Mouse (Mus musculus) mature B cell (primary cell): ENCODE results near the gene Erfe.

Experiments used
- in situ Hi-C: fragments of 300-500 bp; cut with MboI; formaldehyde crosslinking; loops from 2 replicates; pipeline ENCODE4 v1.14.3; 2019

The Erfe gene

GRCm38 (mm10) chr1:91373414-91373835 is 7.2 kb downstream of the Erfe start:
- in situ Hi-C loops = no loop called here

DNA sequence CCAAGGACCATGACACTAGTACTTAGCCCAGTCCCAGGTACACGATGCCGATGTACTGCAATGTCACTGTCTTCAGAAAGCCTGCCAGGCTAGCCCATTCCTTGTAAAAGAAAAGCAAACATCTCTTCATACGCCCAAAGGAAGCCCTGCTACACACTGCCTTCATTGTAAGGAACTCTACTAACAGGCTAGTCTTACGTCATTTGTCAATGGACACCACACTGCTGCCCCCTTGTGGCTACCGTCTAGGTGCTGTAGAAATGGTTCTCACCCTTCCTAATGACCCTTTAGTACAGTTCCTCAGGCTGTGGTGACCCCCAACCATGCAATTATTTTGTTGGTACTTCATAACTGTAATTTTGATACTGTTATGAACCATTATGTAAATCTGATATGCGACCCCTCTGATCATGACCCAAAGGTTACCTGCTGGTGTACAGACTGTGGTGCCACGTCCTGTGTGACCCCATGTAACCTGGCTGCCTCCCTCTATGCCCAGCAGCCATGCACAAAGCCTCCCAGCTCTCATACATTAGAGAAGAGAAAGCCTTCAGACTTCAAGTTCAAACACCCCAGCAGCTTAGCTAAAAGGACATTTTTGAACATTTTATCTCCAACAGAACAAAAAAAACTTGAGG is 14.3 kb downstream of the Erfe start:
- in situ Hi-C loops = no loop called here

- in situ Hi-C loops = no loop called here
Measured at GRCm38 (mm10) chr1:91381091-91381471, 14.9 kb downstream of the Erfe start.

DNA sequence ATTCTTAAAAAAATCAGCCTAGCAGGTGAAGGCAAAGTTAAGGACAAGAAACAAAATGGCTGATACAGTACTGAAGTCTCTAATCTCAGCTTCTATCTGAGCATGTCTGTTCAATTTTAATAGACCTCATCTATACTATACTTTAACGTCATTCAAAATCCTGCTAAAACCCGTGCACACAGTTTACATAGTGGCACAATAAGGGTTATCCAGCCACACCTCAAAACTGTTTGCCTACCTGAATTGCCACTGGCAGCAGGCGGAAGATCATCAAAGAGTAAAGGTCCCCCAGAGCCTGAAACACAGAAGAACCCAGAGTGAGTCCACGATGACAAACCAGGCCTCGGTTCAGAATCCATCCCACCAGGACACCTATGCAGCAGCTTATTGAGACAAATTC is 24.1 kb downstream of the Erfe start:
- in situ Hi-C loops = no loop called here

- in situ Hi-C loops = no loop called here
Measured at GRCm38 (mm10) chr1:91397927-91398259, 31.7 kb downstream of the Erfe start.

DNA sequence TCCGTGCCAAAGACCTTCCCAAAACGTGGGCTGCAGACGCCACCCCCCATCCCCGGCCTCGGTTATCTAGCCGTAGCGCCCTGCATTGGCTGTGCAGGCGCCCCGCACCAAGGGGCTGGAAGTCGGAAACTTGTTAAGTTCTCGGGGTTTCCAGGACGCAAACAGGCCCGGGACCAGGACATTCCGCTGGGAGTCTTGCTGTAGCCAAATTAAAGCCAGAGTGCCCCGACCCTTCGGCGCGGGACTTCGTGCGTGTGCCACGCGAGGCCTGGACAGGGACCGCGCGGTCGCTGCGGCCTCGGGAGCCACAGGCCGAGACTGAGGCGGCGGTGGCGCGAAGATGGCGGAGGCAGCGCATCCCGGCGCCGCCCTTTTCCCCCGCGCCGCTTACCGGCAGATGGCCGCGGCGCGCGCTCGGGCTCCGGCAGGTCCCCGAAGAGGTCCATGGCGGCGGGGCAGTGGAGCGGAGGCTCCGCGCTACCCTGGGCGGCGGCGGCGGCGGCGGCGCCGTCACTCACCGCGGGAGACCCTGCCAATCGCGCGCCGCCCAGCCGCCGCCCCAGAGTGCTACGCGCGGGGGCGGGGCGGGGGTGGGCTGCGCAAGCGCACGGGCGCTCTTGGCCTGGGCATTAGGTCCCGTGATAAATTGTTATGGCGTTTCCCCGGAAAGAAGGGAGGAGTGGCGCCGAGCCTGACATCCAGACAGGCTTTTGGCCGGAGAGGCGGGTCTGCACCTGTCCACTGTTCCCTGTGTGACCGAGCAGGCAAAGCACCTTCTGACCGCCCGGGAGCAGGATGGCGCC is 32.2 kb downstream of the Erfe start, which contains the start of gene Ilkap:
Gene Ilkap, minus strand, starts transcription at position 556 of the 803 bp plus-strand sequence.
- in situ Hi-C loops = no loop called here

GRCm38 (mm10) chr1:91404976-91405375 is 38.7 kb downstream of the Erfe start:
- in situ Hi-C loops = no loop called here

DNA sequence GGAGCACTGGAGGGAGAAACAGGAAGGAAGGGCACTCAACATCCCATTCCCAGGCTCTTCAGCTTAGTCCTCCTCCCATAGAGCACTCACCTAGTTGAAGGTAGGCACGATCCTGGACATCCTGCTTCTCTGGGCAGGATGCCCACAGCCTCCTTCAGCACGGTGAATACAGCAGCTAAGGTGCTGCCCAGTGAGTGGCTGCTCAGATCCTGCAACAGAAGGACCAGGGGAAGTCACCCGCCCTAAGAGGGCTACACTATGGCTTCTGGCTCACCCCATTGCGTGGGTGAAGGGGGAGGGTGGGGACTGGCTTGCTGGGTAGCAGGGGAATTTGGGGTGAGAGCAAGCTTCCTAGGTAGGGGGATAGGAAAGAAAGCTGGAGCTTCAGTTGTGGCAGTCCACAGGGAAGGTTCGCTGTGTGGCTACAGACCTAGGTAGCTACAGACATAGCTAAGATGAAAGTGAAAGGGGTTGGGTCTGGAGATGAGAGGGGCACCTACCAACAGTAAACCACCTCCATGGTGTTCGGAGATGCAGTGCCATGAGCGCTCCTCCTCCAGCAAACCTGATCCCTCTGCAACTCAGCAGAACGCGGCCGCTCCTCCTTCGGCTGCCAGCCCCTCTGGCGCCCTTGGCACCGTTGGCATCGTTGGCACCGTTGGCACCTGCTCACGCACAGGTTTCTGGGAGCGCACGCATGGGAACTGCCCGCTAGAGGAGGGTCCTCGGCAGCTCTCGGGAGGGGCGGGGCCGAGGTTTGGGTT is 39.4 kb downstream of the Erfe start:
- in situ Hi-C loops = no loop called here

GRCm38 (mm10) chr1:91407819-91408218 is 41.6 kb downstream of the Erfe start:
- in situ Hi-C loops = no loop called here

GRCm38 (mm10) chr1:91411631-91412285 is 45.5 kb downstream of the Erfe start:
- in situ Hi-C loops = no loop called here

DNA sequence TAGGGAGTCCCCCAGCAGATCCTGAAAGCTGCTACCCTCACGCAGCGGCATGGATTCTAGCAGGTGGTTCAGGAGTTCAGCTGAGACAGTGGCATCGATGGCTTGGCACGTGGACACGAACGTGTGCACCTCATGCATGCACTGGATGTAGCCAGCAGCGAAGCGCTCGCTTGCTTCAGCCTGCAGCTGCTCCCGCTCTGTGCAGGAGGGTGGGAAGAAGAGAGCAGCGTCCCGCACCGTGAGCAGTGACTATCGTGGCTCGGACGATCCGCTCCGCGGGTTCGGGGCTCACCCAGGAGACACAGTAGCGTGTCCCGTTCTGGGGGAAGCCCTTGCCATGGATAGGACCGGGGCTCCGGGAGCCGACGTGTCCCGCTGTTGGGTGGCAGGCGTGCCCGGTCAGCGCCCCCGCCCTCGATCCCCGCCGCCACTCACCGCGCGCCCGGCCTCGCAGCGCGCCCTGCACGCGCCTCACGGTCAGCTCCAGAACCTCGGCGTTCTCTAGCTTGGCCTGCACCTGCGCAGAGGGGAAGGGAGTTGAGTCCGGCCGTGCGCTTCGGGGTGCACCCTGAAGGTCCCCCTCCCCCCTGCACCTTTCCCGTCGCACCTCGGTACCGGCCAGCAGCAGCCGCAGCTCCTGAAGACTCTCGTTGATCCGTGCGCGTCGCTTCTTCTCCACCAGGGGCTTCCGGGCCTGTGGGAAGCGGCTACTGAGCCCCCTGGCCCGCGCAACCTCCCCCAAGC is 46.2 kb downstream of the Erfe start:
- in situ Hi-C loops = no loop called here

DNA sequence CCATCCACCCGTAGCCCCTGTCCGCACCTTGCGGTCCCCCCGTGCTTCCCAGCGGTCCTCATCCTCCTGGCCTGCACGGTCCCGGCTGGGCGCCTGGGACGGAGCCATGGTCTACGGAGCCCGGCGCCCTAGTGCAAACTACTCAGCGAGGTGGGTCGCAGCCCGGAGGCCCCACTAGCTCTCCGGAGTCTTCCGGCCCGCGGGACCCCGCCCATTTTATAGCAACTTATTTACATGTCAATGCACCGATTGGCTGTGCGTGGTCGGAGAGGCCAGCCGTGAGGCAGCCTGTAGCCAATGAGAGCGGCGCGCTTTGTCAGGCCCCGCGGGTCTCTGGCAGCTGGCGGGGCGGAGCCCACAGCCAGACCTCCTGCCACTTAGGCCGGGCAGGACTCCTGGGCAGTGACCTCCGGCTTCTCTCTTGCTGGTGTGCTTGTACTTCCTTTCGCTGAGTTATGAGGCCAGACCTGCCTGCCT is 46.8 kb downstream of the Erfe start:
- in situ Hi-C loops = no loop called here

- in situ Hi-C loops = no loop called here
Measured at GRCm38 (mm10) chr1:91413536-91413897, 47.3 kb downstream of the Erfe start.

DNA sequence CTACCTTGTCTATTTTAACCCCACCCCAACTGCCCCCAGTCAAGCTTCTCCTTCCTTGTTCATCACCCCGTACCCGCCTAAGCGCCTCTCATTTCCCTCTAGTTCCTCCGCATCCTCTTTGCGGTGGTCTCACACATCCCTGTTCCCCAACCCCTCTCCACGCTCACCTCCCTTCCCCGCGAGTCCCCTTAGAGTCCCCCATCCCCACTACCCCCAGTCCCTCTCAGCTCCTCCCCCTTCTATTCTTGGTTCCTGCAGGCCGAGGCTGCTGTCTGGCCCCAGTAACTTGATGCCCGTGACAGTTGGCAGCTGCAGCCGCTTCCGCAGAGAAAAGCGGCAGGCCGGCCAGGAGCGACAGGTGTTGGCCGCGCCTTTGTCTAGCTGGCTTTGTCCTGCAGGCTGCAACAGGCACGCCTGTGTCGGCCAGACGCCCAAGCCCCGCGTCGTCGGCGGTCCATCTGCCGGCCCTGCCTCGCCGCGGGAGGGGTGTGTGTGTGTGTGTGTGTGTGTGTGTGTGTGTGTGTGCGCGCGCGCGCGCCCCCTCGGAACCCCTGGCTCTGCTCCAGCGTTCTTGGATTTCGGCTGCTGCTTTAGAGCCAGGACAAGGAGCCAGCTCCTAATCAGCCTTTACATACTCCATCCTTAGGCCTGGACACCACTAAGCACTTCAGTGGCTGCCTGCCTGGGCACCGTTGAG is 47.8 kb downstream of the Erfe start, which contains the start of gene Hes6:
Gene Hes6, minus strand, starts transcription at position 141 of the 697 bp plus-strand sequence.
- in situ Hi-C loops = no loop called here

DNA sequence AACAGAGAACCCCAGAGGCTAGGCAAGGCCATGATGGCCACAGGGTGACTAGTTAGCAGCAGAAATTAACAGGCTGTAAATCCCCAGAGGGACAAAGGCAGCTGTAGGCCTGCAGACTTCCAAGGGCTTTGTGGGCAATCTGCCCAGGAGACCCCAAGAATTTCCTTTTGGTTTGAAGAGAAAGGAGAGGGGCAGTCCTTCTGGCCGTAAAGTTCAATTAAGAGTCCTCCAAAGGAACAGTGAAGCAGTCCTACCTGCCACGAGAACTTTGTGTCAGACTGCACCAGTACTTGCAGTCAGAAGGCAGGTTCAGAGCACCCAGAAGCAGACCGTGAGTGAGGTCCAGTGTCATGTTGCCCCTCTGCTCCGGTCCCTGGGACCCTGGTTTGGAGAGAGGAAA is 48.7 kb downstream of the Erfe start:
- in situ Hi-C loops = no loop called here

DNA sequence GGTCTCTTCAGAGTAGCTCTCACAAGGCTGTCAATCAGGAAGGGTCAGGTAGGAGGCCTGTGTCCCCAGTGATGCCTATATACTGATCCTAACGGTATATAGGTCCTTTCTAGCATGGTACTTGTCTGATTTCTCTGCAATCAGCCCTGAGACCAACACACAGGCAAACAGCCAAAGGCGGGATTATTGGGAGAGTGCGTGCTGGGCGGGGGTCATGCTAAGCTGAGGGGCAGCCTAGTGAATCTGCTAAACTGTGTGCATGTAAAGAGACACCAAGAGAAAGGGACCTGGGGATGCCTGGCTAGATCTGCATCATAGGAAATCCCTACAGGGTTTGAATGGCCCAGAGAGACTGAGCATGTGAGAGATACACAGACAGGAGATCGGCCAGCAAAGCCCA is 49.1 kb downstream of the Erfe start:
- in situ Hi-C loops = no loop called here

DNA sequence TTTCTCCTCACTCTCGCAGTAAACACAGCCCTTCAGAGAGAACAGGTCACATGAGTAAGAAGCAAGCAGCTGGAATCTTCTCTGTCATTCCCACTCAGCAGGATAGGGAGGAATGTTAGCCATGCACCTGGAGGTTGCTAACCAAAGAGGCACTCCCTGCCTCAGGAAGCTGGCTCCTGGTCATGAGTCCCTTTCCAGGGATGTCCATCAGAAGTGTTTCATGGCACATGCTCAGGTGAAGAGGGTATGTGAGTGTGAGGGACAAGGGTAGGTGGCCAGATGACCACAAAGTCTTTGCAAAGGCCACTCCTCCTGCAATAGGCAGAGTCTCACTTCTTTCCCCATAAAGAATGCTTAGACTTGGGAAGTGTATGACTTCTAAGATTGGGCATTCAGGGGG is 51.8 kb downstream of the Erfe start:
- in situ Hi-C loops = no loop called here

DNA sequence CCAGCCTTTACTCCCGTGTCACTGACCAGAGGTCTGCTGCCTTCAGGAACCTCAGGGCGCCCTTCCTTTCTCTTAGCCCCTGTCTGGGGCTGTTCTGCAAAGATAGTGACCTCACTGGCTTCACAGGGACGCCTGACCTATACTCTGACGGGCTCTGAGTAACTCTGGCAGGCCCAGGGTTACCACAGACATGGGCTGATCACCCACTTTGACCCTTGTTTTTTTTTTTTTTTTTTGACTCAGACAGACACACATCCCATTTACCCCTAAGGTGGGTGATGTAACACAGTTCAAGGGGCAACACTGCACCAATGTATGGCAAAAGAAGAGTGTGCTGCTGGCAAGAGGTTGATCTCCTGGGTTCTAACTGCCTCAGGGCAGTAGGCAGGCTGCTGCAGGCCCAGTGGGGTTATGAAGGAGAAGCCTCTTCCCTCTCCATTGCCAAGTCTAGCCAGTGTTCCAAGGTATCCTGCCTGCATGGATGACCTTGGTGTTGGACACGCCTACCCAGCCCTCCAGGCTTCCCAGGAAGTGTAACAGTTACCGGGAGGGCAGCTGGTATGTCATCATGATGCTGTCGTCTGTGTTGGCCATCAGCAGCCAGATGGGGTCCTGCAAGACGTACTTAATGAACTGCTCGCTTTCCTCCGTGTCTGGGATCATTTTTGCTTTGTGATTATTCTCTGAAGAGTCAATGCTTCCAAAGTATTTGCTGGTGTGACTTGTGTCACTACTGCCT is 53.8 kb downstream of the Erfe start:
- in situ Hi-C loops = no loop called here

DNA sequence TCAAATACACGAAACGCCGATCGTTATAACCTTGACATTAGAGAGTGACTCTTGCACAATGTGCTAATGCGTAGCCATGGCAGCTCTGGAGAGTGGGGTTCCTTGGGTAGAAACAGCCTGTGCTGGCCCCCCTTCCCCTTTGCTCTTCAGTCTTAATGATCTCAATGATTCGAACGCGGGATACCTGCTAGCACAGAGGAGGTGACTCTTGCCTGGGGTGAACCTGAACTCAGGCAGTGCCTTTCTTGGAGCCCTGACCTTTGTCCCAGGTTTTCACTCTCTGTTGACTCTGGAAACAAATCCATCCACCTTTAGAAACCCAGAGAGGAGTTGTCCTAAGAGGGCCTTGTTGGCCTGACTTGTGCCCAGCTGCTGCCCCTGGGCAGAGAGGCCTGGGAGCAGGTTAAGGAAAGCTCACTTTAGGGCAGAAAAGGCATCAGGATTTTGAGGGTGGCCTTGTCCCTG is 54.4 kb downstream of the Erfe start:
- in situ Hi-C loops = no loop called here
